Mouse (Mus musculus) bone marrow macrophage, adult 2 months (primary cell): Measurements from ENCODE around the gene Vnn3. TPM values are rescaled to one million over a fixed set of nuclear protein-coding genes. Genes with fewer than 3 reads are reported as not detected.

Experiments
- H3K27ac ChIP-seq: 2 replicates; pipeline ENCODE4 v1.5.1; 2012; ENCODE audit warnings: low read depth, low read length; ENCODE audit not compliant: insufficient read depth
- H3K4me1 ChIP-seq: 2 replicates; pipeline ENCODE4 v1.6.1; 2012; ENCODE audit warnings: low read length; ENCODE audit not compliant: control insufficient read depth, insufficient read depth
- H3K4me3 ChIP-seq: 2 replicates; pipeline ENCODE4 v1.5.1; 2012; ENCODE audit warnings: mild to moderate bottlenecking, low read length, moderate library complexity; ENCODE audit not compliant: insufficient read depth
- CTCF ChIP-seq: IDR thresholded peaks from 2 replicates; pipeline ENCODE4 v1.5.1; 2012; ENCODE audit warnings: low read depth, mild to moderate bottlenecking, low read length, moderate library complexity
- POLR2A ChIP-seq: IDR thresholded peaks from 2 replicates; pipeline ENCODE4 v1.6.1; 2012; ENCODE audit warnings: mild to moderate bottlenecking, low read depth, low read length, borderline replicate concordance
- polyA plus RNA-seq: library from polyadenylated mRNA; stranded (reverse); fragments of >200 nt; gene quantifications from 2 replicates; pipeline ENCODE4 v1.2.4, GENCODE M21; 2012; ENCODE audit not compliant: missing spikeins, insufficient read depth, insufficient read length

The Vnn3 gene
- polyA plus RNA-seq, 1 experiment = 1.8 TPM

DNA sequence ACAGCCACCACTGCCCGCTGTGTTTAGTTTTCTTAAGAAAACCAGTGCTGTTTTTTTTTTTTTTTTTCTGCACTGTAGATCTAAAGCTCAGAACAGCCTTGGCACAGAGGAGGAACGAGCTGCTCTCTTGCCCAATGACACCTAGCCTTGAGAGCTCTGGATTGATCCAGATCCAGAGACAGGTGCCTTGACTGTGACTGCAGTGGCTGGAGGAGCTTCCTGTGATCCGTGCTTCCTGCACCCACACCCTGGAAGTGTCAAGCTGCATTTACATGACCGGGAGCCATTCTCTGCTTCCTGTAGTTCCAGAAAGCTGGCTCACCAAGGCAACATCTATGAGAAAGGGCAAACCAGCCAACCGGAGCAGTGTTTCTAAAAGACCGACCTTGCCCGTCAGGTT lies 24.7 kb upstream of the Vnn3 start:
- TF ChIP-seq POLR2A (no peak), CTCF (no peak)
- Histone ChIP-seq H3K4me3 (no peak overlapping the region), H3K4me1 (no peaks in the 10 kb centered on the region), H3K27ac (no peak overlapping the region)

DNA sequence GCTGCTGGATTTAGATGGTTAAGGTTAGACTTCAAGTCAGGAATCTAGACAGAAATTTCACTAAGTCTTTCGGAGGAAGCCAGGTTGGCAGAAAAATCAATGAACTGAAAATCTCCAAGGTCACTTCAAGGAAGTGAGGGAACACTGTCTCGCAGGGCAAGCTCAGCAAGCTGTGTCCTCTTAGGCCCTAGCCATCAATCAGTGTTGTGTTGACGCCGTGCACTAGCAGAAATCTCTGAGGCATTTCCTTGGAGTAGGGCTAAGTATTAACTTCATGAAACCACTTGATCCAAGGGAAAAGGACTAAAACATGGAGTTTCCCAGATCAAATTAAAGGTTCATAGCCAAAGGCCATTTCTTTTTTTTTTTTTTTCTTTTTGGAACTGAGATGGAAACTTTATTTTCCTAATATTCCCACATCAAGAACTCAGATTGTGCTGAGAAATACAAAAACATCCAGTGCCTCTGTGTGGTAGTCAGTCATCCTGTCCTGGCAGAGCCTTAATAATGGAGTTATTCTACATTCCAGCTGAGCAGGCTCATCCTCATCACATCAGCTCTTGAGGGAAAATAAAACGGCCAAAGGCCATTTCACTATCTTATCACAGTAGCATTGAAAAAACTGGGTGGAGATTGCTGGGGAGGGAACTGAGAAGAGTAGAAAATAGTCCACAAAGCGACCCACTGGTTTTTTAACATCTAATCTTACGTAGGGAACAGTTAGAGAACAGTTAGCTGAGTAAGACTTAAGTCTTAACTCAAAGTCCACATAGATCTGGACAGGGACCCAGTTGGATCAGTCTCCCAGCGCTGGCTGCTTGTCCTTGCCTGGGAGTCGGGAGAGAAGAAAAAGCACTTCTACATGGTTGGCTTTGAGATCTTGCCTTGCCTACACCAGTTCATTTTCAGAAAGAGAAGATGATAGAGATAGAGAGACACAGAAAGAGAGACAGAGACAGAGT lies 15.0 kb upstream of the Vnn3 start:
- Histone ChIP-seq H3K4me1 (peaks cover 10% of the 10 kb centered on the region), H3K27ac (no peak overlapping the region), H3K4me3 (no peak overlapping the region)
- no peak for TF ChIP-seq CTCF
- TF ChIP-seq POLR2A = no peak

DNA sequence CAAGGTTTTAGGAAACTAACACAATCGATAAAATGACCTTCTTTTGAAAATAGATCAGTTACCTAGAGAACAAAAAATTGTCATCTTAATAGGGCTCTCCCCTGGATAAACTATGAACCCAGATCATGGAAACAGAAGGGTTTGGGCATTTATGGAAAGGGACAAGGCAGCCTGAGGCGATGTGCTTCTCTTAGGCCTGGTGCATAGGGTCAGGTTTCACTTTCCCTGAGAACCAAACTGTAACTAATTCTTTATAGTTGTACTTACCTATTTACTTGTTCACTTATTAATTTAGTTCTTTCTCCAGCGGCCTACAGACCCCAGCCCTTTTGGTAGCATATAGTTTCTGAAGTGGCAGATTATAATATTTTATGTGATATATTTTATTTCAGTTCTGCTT lies 14.1 kb upstream of the Vnn3 start:
- Histone ChIP-seq H3K4me3 (no peak overlapping the region), H3K27ac (no peak overlapping the region), H3K4me1 (peaks cover 10% of the 10 kb centered on the region)
- no peak for TF ChIP-seq POLR2A
- no peak for TF ChIP-seq CTCF

DNA sequence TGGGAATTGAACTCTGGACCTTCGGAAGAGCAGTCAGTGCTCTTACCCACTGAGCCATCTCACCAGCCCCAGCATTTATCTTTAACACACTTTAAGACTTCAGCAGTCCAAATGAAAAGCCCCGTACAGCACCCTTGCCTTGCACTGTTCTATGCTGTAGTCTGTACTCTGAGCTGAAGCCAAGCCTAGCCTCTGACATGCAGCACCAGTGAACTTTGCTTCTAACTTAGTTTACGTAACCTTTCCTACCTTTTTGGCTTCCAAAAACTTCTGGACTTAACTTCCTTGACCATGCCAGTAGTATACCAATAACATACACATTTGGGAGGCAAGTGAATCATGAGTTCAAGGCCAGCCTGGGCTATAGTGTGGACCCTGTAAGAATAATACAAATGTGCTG lies 12.4 kb upstream of the Vnn3 start:
- no peak overlapping the region for H3K4me3 ChIP-seq
- no peak overlapping the region for H3K27ac ChIP-seq
- H3K4me1 ChIP-seq = peaks cover 10% of the 10 kb centered on the region
- TF ChIP-seq POLR2A = no peak

DNA sequence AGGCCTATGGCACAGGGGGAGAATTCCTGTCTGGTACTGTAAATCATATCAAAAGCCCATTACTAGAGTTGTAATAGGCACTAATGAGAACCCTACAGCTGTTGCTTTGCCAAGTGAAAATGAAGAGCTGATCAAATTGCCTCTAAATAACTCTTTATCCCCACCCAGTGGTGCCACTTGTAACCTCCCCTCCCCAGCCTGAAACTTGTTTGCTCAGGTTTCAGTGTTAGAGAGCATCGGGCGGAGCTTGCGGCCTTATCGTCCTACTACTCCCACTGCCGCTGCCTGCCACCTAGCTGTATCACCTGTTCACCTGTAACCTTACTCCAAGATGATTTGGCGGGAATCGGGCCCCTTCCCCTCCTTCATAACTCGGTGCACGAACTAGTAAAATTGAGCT lies 11.9 kb upstream of the Vnn3 start:
- TF ChIP-seq POLR2A (no peak), CTCF (no peak)
- Histone ChIP-seq H3K27ac (no peak overlapping the region), H3K4me1 (peaks cover 10% of the 10 kb centered on the region), H3K4me3 (no peak overlapping the region)

DNA sequence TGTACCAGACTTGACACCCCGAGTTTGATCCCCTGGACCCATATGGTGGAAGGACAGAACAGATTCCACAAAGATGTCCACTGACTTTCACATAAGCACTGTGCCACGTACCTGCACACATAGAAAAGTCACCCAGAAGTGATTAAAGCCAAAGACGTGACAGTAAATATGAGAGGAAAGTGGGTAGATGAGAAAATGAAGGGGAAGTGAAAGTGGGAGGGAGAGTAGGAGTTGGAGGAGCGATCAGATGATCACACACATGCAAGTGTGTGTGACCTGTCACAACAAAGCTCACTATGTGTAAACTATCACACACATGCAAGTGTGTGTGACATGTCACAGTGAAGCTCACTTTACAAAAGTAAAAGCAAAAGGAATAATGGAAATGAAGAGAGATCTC lies 10.8 kb upstream of the Vnn3 start:
- Histone ChIP-seq H3K27ac (no peak overlapping the region), H3K4me3 (no peak overlapping the region), H3K4me1 (peaks cover 10% of the 10 kb centered on the region)
- TF ChIP-seq CTCF (no peak), POLR2A (no peak)

DNA sequence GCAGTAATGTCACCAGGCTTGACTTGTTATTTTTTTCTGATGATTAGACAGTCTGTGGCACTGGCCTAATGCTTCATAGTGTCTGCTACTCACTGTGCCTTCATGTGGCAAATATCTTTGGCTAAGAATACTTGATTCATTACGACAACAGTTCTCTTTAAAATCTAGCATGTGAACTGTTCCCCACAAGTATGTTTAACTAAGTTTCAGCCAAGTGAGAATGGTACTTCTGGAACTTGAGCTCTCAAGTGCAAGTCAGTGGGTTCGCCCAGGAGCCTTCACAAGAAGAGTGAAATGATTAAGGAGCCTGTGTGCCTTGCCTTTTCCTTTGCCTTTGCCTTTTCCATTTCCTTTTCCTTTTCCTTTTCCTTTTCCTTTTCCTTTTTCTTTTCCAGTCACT lies 834 bp downstream of the Vnn3 start:
- TF ChIP-seq POLR2A (no peak), CTCF (no peak)
- Histone ChIP-seq H3K4me1 (peaks cover 17% of the 10 kb centered on the region), H3K27ac (no peak overlapping the region), H3K4me3 (no peak overlapping the region)

DNA sequence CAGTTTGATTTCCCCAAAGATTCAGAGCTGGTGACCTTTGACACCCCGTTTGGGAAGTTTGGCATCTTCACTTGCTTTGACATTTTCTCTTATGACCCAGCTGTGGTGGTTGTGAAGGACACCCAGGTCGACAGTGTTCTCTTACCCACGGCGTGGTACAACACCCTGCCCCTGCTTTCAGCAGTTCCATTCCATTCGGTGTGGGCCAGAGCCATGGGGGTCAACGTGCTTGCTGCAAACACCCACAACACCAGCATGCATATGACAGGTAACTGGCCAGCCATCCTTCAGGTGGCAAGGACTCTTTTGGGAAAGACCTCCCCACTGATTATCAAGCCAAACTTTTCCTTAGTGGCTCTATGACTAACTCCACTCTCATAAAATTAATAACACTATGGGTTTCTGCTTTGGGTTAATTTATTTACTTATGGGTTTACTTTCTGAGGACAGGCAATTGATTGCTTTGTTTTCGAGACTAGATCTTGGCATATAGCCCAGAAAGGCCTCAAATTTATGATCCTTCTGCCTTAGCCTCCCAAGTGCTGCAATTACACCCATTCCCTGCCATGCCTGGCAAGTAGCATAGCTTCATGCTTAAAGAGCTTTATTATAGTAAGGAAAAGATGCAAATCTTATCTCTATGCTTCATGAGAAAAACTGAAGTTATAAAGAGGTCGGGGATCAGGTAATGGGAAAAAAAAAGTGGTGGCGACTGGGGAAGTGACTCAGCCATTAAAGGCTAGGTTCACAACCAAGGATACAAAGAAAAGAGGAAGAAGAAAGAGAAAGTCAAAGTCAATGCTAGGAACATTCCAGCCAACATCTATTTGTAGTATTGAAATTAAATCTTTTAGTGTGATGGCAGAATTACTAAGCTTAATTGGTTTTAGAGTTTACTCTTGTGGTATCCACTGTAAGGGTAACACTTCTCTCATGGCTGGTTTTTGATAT lies 13.4 kb downstream of the Vnn3 start:
- no peak overlapping the region for H3K4me3 ChIP-seq

DNA sequence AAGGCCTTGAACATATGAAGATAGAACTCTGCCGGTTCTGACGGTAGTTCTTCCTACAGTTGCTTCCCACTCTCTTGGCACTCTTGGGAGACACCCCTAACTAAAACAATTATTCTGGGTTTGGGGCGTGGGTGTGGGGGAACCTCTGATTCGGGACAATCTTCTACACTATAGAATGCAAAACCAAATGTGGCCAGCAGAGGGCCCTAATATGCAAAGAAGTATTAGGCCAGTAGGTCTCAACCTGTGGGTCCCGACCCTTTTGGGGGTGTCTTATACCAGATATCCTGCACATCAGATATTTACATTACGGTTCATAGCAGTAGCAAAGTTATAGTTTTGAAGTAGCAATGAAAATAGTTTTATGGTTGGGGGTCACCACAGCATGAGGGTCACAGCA lies 29.4 kb downstream of the Vnn3 start:
- Histone ChIP-seq H3K4me1 (no peaks in the 10 kb centered on the region), H3K27ac (no peak overlapping the region), H3K4me3 (no peak overlapping the region)
- TF ChIP-seq CTCF (no peak), POLR2A (no peak)

More for the DNA sequence above, 13.4 kb downstream of the Vnn3 start:
- H3K27ac ChIP-seq = no peak overlapping the region
- H3K4me1 ChIP-seq = peaks cover 7% of the 10 kb centered on the region
- TF ChIP-seq POLR2A (no peak), CTCF (no peak)

DNA sequence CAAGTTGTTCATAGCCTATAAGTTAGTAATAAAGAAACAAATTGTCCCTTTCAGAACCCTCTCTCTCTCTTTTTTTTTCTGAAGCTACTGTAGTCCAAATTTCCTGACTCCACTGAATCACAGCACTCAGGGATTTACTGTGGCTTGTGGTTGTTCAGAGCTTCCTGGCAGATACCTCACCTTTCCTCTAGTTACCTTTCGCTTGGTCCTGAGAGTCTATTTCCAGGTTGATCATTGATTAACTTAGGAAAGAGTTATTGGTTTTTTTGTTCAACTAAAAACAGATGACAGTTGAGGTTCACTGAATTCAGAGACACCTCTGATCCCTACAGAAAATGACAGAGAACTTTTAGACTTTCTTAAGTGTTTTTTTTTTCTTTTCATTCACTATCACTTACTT lies 33.6 kb downstream of the Vnn3 start:
- Histone ChIP-seq H3K27ac (no peak overlapping the region), H3K4me1 (no peaks in the 10 kb centered on the region), H3K4me3 (no peak overlapping the region)
- no peak for TF ChIP-seq CTCF
